Mouse (Mus musculus) hindbrain, embryonic 11.5 days (tissue): ENCODE measurements around the gene Ccnl2. TPM values are rescaled to one million over a fixed set of nuclear protein-coding genes. Genes with fewer than 3 reads are reported as not detected.

ENCODE experiments used
- ATAC-seq: fragments of 200-750 bp; cut with Nextera tagmentation; 2 replicates; pipeline ENCODE4 v1.8.0; 2017; ENCODE audit warnings: mild to moderate bottlenecking, moderate TSS enrichment, moderate library complexity; ENCODE audit not compliant: low FRiP score
- DNase-seq: peaks from one replicate; pipeline ENCODE4 v3.0.0-alpha.2; 2015; ENCODE audit warnings: low spot score
- H3K27ac ChIP-seq: fragments of 300-500 bp; sonication (generic); 2 replicates; pipeline ENCODE4 v1.5.1; 2014; ENCODE audit warnings: mild to moderate bottlenecking, low read depth, low read length
- H3K27me3 ChIP-seq: fragments of 300-500 bp; sonication (generic); 2 replicates; pipeline ENCODE4 v1.6.1; 2014; ENCODE audit warnings: mild to moderate bottlenecking, low read length, moderate library complexity, mixed read lengths; ENCODE audit not compliant: control insufficient read depth, insufficient read depth
- H3K36me3 ChIP-seq: fragments of 300-500 bp; sonication (generic); 2 replicates; pipeline ENCODE4 v1.6.1; 2014; ENCODE audit warnings: mild to moderate bottlenecking, low read length, moderate library complexity, mixed read lengths; ENCODE audit not compliant: control insufficient read depth, insufficient read depth
- H3K4me1 ChIP-seq: fragments of 300-500 bp; sonication (generic); replicated peaks from 2 replicates; pipeline ENCODE4 v1.6.1; 2014; ENCODE audit warnings: low read length, mixed read lengths; ENCODE audit not compliant: control insufficient read depth, insufficient read depth
- H3K4me2 ChIP-seq: fragments of 300-500 bp; sonication (generic); replicated peaks from 2 replicates; pipeline ENCODE4 v1.6.1; 2014; ENCODE audit warnings: mild to moderate bottlenecking, low read depth, low read length
- H3K4me3 ChIP-seq: fragments of 300-500 bp; sonication (generic); 2 replicates; pipeline ENCODE4 v1.5.1; 2014; ENCODE audit warnings: low read depth, low read length
- H3K9ac ChIP-seq: fragments of 300-500 bp; sonication (generic); 2 replicates; pipeline ENCODE4 v1.6.1; 2014; ENCODE audit warnings: low read depth, low read length
- H3K9me3 ChIP-seq: fragments of 300-500 bp; sonication (generic); 2 replicates; pipeline ENCODE4 v1.6.1; 2016; ENCODE audit warnings: low read length; ENCODE audit not compliant: control insufficient read depth
- WGBS: fragments of 180-500 bp; shearing (Covaris S2); extraction: QIAGEN DNeasy Blood & Tissue Kit; methylation state at CpG from one replicate; pipeline ENCODE4 v1.1.7; 2014; 5-methylcytosine and 5-hydroxymethylcytosine counted together
- polyA plus RNA-seq: library from polyadenylated mRNA; unstranded; fragments of >200 nt; fragmentation: Nextera tagmentation; extraction: Ambion mirVana; gene quantifications from 2 replicates; pipeline ENCODE4 v1.2.1, GENCODE M21; 2014

The Ccnl2 gene
- polyA plus RNA-seq, 1 experiment from 2014 or later, result 170 TPM

- no peak overlapping the region for H3K9ac ChIP-seq
- DNase-seq, result no peak
- H3K9me3 ChIP-seq, result no peaks in the 10 kb centered on the region
- H3K27ac ChIP-seq, result peak overlapping the region; percentile 60; the same call in 1 of the 2 replicates
- ATAC-seq, result no peak
- H3K36me3 ChIP-seq, result no peaks in the 10 kb centered on the region; the same call in 1 of the 2 replicates
- H3K4me2 ChIP-seq, result peak overlapping the region; percentile 97; the same call in 1 of the 2 replicates
- H3K4me1 ChIP-seq, result peaks cover 4% of the 10 kb centered on the region; the same call in 1 of the 2 replicates
- H3K27me3 ChIP-seq, result no peaks in the 10 kb centered on the region
- 60% methylated on average over 8 of the region's 8 CpGs for WGBS
- H3K4me3 ChIP-seq, result peak overlapping the region; percentile 90; the same call in 1 of the 2 replicates
These were observed 18.3 kb downstream of the Ccnl2 start for GRCm38 (mm10) chr4:155830596-155830995.

- Histone ChIP-seq H3K4me2 (peak within 1 kb of the TSS; percentile 97), H3K9ac (peak within 1 kb of the TSS; percentile 90), H3K27me3 (no peaks in the 10 kb centered on the region), H3K9me3 (no peaks in the 10 kb centered on the region), H3K4me3 (peak within 1 kb of the TSS; percentile 90), H3K4me1 (peaks cover 4% of the 10 kb centered on the region; the same call in 1 of the 2 replicates), H3K36me3 (no peaks in the 10 kb centered on the region; the same call in 1 of the 2 replicates), H3K27ac (peak within 1 kb of the TSS; percentile 86)
- under 1% methylated on average over 49 of the region's 49 CpGs for WGBS
- peak; percentile 93 for ATAC-seq
- peak; percentile 99 for DNase-seq
These were observed 19.0 kb downstream of the Ccnl2 start, which contains the start of gene Aurkaip1 for GRCm38 (mm10) chr4:155831205-155831766. TSS of gene Aurkaip1 (plus strand) at chr4:155831272.

- Histone ChIP-seq H3K4me2 (peak overlapping the region; percentile 97), H3K27ac (peak overlapping the region; percentile 86), H3K9me3 (no peaks in the 10 kb centered on the region), H3K36me3 (no peaks in the 10 kb centered on the region; the same call in 1 of the 2 replicates), H3K27me3 (no peaks in the 10 kb centered on the region), H3K4me3 (peak overlapping the region; percentile 90), H3K4me1 (peaks cover 4% of the 10 kb centered on the region; the same call in 1 of the 2 replicates), H3K9ac (peak overlapping the region; percentile 90)
- no peak; the same call in 1 of the 2 replicates for ATAC-seq
- DNase-seq, result no peak
- WGBS, result 1% methylated on average over 25 of the region's 25 CpGs
These were observed 19.5 kb downstream of the Ccnl2 start for GRCm38 (mm10) chr4:155831831-155832230.

- DNase-seq (no peak), ATAC-seq (no peak)
- no peaks in the 10 kb centered on the region for H3K27me3 ChIP-seq
- H3K27ac ChIP-seq, result no peak overlapping the region
- H3K4me3 ChIP-seq, result peak overlapping the region; percentile 90
- H3K9me3 ChIP-seq, result no peaks in the 10 kb centered on the region
- peaks cover 4% of the 10 kb centered on the region; the same call in 1 of the 2 replicates for H3K4me1 ChIP-seq
- 58% methylated on average over 10 of the region's 10 CpGs for WGBS
- H3K9ac ChIP-seq, result peak overlapping the region; percentile 90
- no peaks in the 10 kb centered on the region; the same call in 1 of the 2 replicates for H3K36me3 ChIP-seq
- H3K4me2 ChIP-seq, result peak overlapping the region; percentile 97
These were observed 20.0 kb downstream of the Ccnl2 start for GRCm38 (mm10) chr4:155832321-155832720.

DNA sequence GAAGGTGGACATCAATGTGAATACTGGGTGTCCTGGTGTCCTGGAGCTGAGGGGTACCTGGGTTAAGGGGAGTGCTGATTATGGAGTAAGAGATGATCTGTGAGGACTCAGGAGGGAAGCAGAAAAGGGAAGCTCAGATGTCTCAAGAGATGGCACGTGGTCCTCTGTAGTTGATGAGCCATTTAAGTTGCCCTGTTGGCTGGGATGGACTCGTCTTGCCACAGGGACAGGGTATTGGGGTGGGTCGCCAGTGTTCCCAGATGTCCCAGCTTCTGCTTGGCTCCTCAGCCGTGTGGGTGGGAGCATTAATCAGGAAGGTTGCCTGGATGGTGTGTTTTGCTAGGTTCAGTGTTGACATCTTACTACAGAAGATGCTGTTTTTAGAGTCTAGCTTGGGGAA lies 20.9 kb downstream of the Ccnl2 start:
- H3K36me3 ChIP-seq, result no peaks in the 10 kb centered on the region; the same call in 1 of the 2 replicates
- H3K27me3 ChIP-seq, result no peaks in the 10 kb centered on the region
- no peak overlapping the region for H3K9ac ChIP-seq
- 87% methylated on average over 4 of the region's 4 CpGs for WGBS
- H3K4me1 ChIP-seq, result peaks cover 4% of the 10 kb centered on the region; the same call in 1 of the 2 replicates
- ATAC-seq (no peak), DNase-seq (no peak)
- H3K27ac ChIP-seq, result no peak overlapping the region
- H3K4me2 ChIP-seq, result no peak overlapping the region
- H3K4me3 ChIP-seq, result no peak overlapping the region
- H3K9me3 ChIP-seq, result no peaks in the 10 kb centered on the region

- H3K27ac ChIP-seq, result 0 out of 2 replicates have a peak overlapping the region, but pooled peaks have one; percentile 17
- H3K9me3 ChIP-seq, result no peaks in the 10 kb centered on the region
These were observed 21.5 kb downstream of the Ccnl2 start for GRCm38 (mm10) chr4:155833836-155834235.

GRCm38 (mm10) chr4:155837404-155838010 lies 25.2 kb downstream of the Ccnl2 start:
- H3K4me3 ChIP-seq, result no peak overlapping the region
- H3K4me2 ChIP-seq, result no peak overlapping the region
- H3K4me1 ChIP-seq, result peaks cover 14% of the 10 kb centered on the region
- no peaks in the 10 kb centered on the region for H3K9me3 ChIP-seq
- ATAC-seq (no peak), DNase-seq (no peak)
- H3K27ac ChIP-seq, result no peak overlapping the region
- no peak overlapping the region for H3K9ac ChIP-seq
- no peaks in the 10 kb centered on the region; the same call in 1 of the 2 replicates for H3K36me3 ChIP-seq
- H3K27me3 ChIP-seq, result 0 out of 2 replicates have a peak, but pooled peaks cover 3% of the 10 kb centered on the region
- 82% methylated on average over 11 of the region's 11 CpGs for WGBS

More at GRCm38 (mm10) chr4:155833836-155834235, 21.5 kb downstream of the Ccnl2 start:
- H3K4me2 ChIP-seq, result no peak overlapping the region
- H3K4me1 ChIP-seq, result peaks cover 4% of the 10 kb centered on the region; the same call in 1 of the 2 replicates
- WGBS, result 45% methylated on average over 2 of the region's 2 CpGs
- DNase-seq (peak; percentile 79), ATAC-seq (peak; percentile 48; the same call in 1 of the 2 replicates)
- H3K4me3 ChIP-seq, result no peak overlapping the region
- no peaks in the 10 kb centered on the region for H3K27me3 ChIP-seq
- H3K36me3 ChIP-seq, result no peaks in the 10 kb centered on the region; the same call in 1 of the 2 replicates
- no peak overlapping the region for H3K9ac ChIP-seq

DNA sequence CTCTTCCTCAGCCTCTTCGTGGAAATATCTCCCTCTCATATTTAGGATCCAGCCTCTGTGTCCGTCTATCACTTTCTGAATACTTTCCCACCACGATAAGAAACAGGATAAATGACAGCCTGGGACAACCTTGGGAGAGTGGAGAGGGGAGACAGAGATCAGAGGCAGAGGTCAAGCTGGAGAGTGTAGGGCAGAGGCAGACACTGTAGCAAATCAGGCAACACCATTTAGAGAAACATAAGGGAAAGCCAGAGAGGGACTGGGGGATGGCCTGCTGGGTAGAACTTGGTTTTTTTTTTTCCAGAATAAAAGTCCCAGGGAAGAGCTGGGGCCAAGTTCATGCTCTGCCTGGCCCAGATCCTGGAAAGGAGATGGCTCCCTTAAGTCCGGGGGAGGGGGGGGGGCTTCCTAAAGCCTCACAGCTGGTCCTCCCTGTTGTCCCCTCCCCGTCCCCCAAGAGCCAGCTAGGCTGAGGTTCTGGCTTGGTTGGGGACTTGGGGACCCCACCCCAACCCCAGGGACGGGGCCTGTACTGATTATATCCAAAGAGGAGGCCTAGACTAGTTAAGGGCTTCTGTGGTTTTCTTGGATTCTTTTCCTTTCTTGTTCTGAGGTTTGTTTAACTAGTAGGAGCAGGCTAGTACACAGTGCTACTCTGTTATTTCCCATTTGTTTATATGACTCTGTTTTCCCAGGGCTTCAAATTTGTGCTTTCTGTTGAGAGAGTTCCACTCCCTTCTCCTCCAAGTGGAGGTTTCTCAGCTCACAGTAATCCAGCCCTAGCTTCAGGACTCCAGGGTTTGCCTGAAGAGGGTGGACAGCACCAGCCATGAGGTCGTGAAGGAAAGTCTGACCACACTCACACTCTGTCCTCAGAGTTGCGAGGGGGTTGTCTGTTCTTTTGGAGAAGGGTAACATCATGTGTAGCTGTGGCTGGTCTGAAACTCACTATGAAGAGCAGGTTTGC lies 26.2 kb downstream of the Ccnl2 start:
- H3K27ac ChIP-seq, result no peak overlapping the region
- 59% methylated on average over 8 of the region's 8 CpGs for WGBS

More for the DNA sequence above, 26.2 kb downstream of the Ccnl2 start:
- no peaks in the 10 kb centered on the region for H3K9me3 ChIP-seq
- no peak overlapping the region for H3K4me2 ChIP-seq
- no peak for ATAC-seq
- H3K4me1 ChIP-seq, result peaks cover 14% of the 10 kb centered on the region
- 0 out of 2 replicates have a peak, but pooled peaks cover 3% of the 10 kb centered on the region for H3K27me3 ChIP-seq
- no peaks in the 10 kb centered on the region for H3K36me3 ChIP-seq
- H3K4me3 ChIP-seq, result no peak overlapping the region
- H3K9ac ChIP-seq, result no peak overlapping the region
- DNase-seq, result no peak
